Mouse (Mus musculus) layer of hippocampus, adult 9-10 months (tissue): ENCODE measurements around the gene Fndc3b.

Experiments
- DNase-seq: peaks from one replicate; pipeline ENCODE4 v3.0.0; 2022; ENCODE audit warnings: low spot score

Gene Fndc3b

GRCm38 (mm10) chr3:27709096-27709905 is 1.8 kb downstream of the Fndc3b start:
- DNase-seq, result no peak

- DNase-seq, result no peak
These were observed 2.5 kb downstream of the Fndc3b start for GRCm38 (mm10) chr3:27708581-27708980.

- no peak for DNase-seq
These were observed 5.3 kb downstream of the Fndc3b start for GRCm38 (mm10) chr3:27705761-27706160.

- DNase-seq, result no peak
These were observed 6.1 kb downstream of the Fndc3b start for GRCm38 (mm10) chr3:27705056-27705455.

GRCm38 (mm10) chr3:27704641-27705040 is 6.5 kb downstream of the Fndc3b start:
- no peak for DNase-seq

- no peak for DNase-seq
These were observed 7.6 kb downstream of the Fndc3b start for GRCm38 (mm10) chr3:27703531-27703930.

GRCm38 (mm10) chr3:27703081-27703480 is 8.0 kb downstream of the Fndc3b start:
- no peak for DNase-seq

- no peak for DNase-seq
These were observed 12.4 kb downstream of the Fndc3b start for GRCm38 (mm10) chr3:27698671-27699070.

- no peak for DNase-seq
These were observed 14.7 kb downstream of the Fndc3b start for GRCm38 (mm10) chr3:27696449-27696797.

GRCm38 (mm10) chr3:27695612-27696448 is 15.3 kb downstream of the Fndc3b start:
- no peak for DNase-seq

GRCm38 (mm10) chr3:27694586-27694985 is 16.5 kb downstream of the Fndc3b start:
- no peak for DNase-seq

- no peak for DNase-seq
These were observed 17.0 kb downstream of the Fndc3b start for GRCm38 (mm10) chr3:27694111-27694510.

- no peak for DNase-seq
These were observed 19.5 kb downstream of the Fndc3b start for GRCm38 (mm10) chr3:27691486-27692160.

- no peak for DNase-seq
These were observed 21.1 kb downstream of the Fndc3b start for GRCm38 (mm10) chr3:27690030-27690429.

- DNase-seq, result no peak
These were observed 21.8 kb downstream of the Fndc3b start for GRCm38 (mm10) chr3:27689149-27689865.

- no peak for DNase-seq
These were observed 24.2 kb downstream of the Fndc3b start for GRCm38 (mm10) chr3:27686732-27687491.

- DNase-seq, result no peak
These were observed 25.4 kb downstream of the Fndc3b start for GRCm38 (mm10) chr3:27685650-27686208.

- no peak for DNase-seq
These were observed 26.0 kb downstream of the Fndc3b start for GRCm38 (mm10) chr3:27685134-27685533.

- no peak for DNase-seq
These were observed 27.7 kb downstream of the Fndc3b start for GRCm38 (mm10) chr3:27683374-27683773.

GRCm38 (mm10) chr3:27677574-27677973 is 33.5 kb downstream of the Fndc3b start:
- no peak for DNase-seq

GRCm38 (mm10) chr3:27673660-27674059 is 37.4 kb downstream of the Fndc3b start:
- DNase-seq, result no peak
